Mouse (Mus musculus): ENCODE results near the gene Gm48552. TPM values are rescaled to one million over a fixed set of nuclear protein-coding genes. Genes with fewer than 3 reads are reported as not detected.

Gm48552 gene
- polyA plus RNA-seq, 1 experiment: not detected

- TF ChIP-seq POLR2A (IDR thresholded peaks at IDR 0.05; ENCODE audit: insufficient read depth, low read depth, low read length) (no peak), CTCF (IDR thresholded peaks at IDR 0.05; ENCODE audit: insufficient read depth, low read depth, low read length) (no peak)
- H3K4me1 ChIP-seq (ENCODE audit: control insufficient read depth, insufficient read depth, low read length): peaks cover 83% of the 10 kb centered on the region
- 0 out of 2 replicates have a peak overlapping the region, but pooled peaks have one; percentile 4 for H3K27ac ChIP-seq (ENCODE audit: insufficient read depth, low read depth, low read length)
- WGBS: 92% methylated on average over 10 of the region's 10 CpGs
- H3K4me3 ChIP-seq (ENCODE audit: insufficient read depth, low read depth, low read length): no peak overlapping the region
Measured at GRCm38 (mm10) chr10:81419111-81419928, 30.5 kb downstream of the Gm48552 start.

GRCm38 (mm10) chr10:81420191-81420767 lies 31.5 kb downstream of the Gm48552 start:
- 93% methylated on average over 40 of the region's 40 CpGs for WGBS
- Histone ChIP-seq H3K4me1 (ENCODE audit: control insufficient read depth, insufficient read depth, low read length) (peaks cover 83% of the 10 kb centered on the region), H3K27ac (ENCODE audit: insufficient read depth, low read depth, low read length) (no peak overlapping the region), H3K4me3 (ENCODE audit: insufficient read depth, low read depth, low read length) (no peak overlapping the region)
- TF ChIP-seq POLR2A (IDR thresholded peaks at IDR 0.05; ENCODE audit: insufficient read depth, low read depth, low read length) (no peak), CTCF (IDR thresholded peaks at IDR 0.05; ENCODE audit: insufficient read depth, low read depth, low read length) (no peak)

GRCm38 (mm10) chr10:81421041-81421796 lies 32.4 kb downstream of the Gm48552 start:
- Histone ChIP-seq H3K4me3 (ENCODE audit: insufficient read depth, low read depth, low read length) (no peak overlapping the region), H3K4me1 (ENCODE audit: control insufficient read depth, insufficient read depth, low read length) (peaks cover 84% of the 10 kb centered on the region), H3K27ac (ENCODE audit: insufficient read depth, low read depth, low read length) (no peak overlapping the region)
- 72% methylated on average over 4 of the region's 4 CpGs for WGBS
- no peak for TF ChIP-seq POLR2A (IDR thresholded peaks at IDR 0.05; ENCODE audit: insufficient read depth, low read depth, low read length)
- no peak for TF ChIP-seq CTCF (IDR thresholded peaks at IDR 0.05; ENCODE audit: insufficient read depth, low read depth, low read length)

GRCm38 (mm10) chr10:81421797-81422100 lies 32.9 kb downstream of the Gm48552 start:
- H3K4me3 ChIP-seq (ENCODE audit: insufficient read depth, low read depth, low read length): no peak overlapping the region
- peaks cover 84% of the 10 kb centered on the region for H3K4me1 ChIP-seq (ENCODE audit: control insufficient read depth, insufficient read depth, low read length)
- no peak overlapping the region for H3K27ac ChIP-seq (ENCODE audit: insufficient read depth, low read depth, low read length)
- TF ChIP-seq POLR2A (IDR thresholded peaks at IDR 0.05; ENCODE audit: insufficient read depth, low read depth, low read length) (no peak), CTCF (IDR thresholded peaks at IDR 0.05; ENCODE audit: insufficient read depth, low read depth, low read length) (no peak)
- 81% methylated on average over 5 of the region's 5 CpGs for WGBS

- no peak overlapping the region for H3K27ac ChIP-seq (ENCODE audit: insufficient read depth, low read depth, low read length)
- TF ChIP-seq POLR2A (IDR thresholded peaks at IDR 0.05; ENCODE audit: insufficient read depth, low read depth, low read length) (no peak), CTCF (IDR thresholded peaks at IDR 0.05; ENCODE audit: insufficient read depth, low read depth, low read length) (no peak)
- 61% methylated on average over 6 of the region's 6 CpGs for WGBS
- H3K4me1 ChIP-seq (ENCODE audit: control insufficient read depth, insufficient read depth, low read length): peaks cover 83% of the 10 kb centered on the region
- no peak overlapping the region for H3K4me3 ChIP-seq (ENCODE audit: insufficient read depth, low read depth, low read length)
Measured at GRCm38 (mm10) chr10:81422191-81422590, 33.4 kb downstream of the Gm48552 start.

GRCm38 (mm10) chr10:81422661-81423217 lies 33.9 kb downstream of the Gm48552 start:
- Histone ChIP-seq H3K4me3 (ENCODE audit: insufficient read depth, low read depth, low read length) (no peak overlapping the region), H3K27ac (ENCODE audit: insufficient read depth, low read depth, low read length) (no peak overlapping the region), H3K4me1 (ENCODE audit: control insufficient read depth, insufficient read depth, low read length) (peaks cover 81% of the 10 kb centered on the region)
- TF ChIP-seq POLR2A (IDR thresholded peaks at IDR 0.05; ENCODE audit: insufficient read depth, low read depth, low read length): no peak
- TF ChIP-seq CTCF (IDR thresholded peaks at IDR 0.05; ENCODE audit: insufficient read depth, low read depth, low read length): no peak
- 80% methylated on average over 3 of the region's 3 CpGs for whole genome bisulfite sequencing

- Histone ChIP-seq H3K4me1 (ENCODE audit: control insufficient read depth, insufficient read depth, low read length) (peaks cover 72% of the 10 kb centered on the region), H3K27ac (ENCODE audit: insufficient read depth, low read depth, low read length) (no peak overlapping the region), H3K4me3 (ENCODE audit: insufficient read depth, low read depth, low read length) (no peak overlapping the region; the same call in 1 of the 2 replicates)
- WGBS: 80% methylated on average over 4 of the region's 4 CpGs
- TF ChIP-seq CTCF (IDR thresholded peaks at IDR 0.05; ENCODE audit: insufficient read depth, low read depth, low read length): no peak
- no peak for TF ChIP-seq POLR2A (IDR thresholded peaks at IDR 0.05; ENCODE audit: insufficient read depth, low read depth, low read length)
Measured at GRCm38 (mm10) chr10:81423476-81424245, 34.9 kb downstream of the Gm48552 start.

Data from olfactory bulb, adult 2 months (tissue).